Mouse (Mus musculus) G1E (cell line): Measurements from ENCODE around the gene Lat2. TPM values are rescaled to one million over a fixed set of nuclear protein-coding genes. Genes with fewer than 3 reads are reported as not detected.

Source experiments
- ATAC-seq: 2 replicates; pipeline ENCODE4 v1.8.0; 2016; ENCODE audit warnings: mild to moderate bottlenecking; ENCODE audit not compliant: insufficient number of reproducible peaks, poor library complexity, low FRiP score, severe bottlenecking; ENCODE audit errors: extremely low read depth
- DNase-seq: peaks from one replicate; pipeline ENCODE4 v3.0.0; 2012; ENCODE audit warnings: low spot score
- H3K27me3 ChIP-seq: 2 replicates; pipeline ENCODE4 v1.6.1; 2012; ENCODE audit warnings: mild to moderate bottlenecking, low read length, inconsistent platforms; ENCODE audit not compliant: insufficient read depth
- H3K36me3 ChIP-seq: replicated peaks from 2 replicates; pipeline ENCODE3; 2012; ENCODE audit warnings: mild to moderate bottlenecking, inconsistent platforms
- H3K4me1 ChIP-seq: 2 replicates; pipeline ENCODE4 v1.6.1; 2012; ENCODE audit warnings: low read depth, low read length, inconsistent platforms, mixed read lengths; ENCODE audit not compliant: insufficient read depth
- H3K4me3 ChIP-seq: 2 replicates; pipeline ENCODE4 v1.5.1; 2012; ENCODE audit warnings: low read depth, mild to moderate bottlenecking, inconsistent platforms, low read length, moderate library complexity, mixed read lengths
- H3K9me3 ChIP-seq: replicated peaks from 2 replicates; pipeline ENCODE4 v1.6.1; 2012; ENCODE audit warnings: inconsistent platforms
- CTCF ChIP-seq: IDR thresholded peaks from 2 replicates; pipeline ENCODE4 v1.5.1; 2012; ENCODE audit warnings: low read depth, low read length, inconsistent platforms, mixed read lengths
- GATA1 ChIP-seq: IDR thresholded peaks from 2 replicates; pipeline ENCODE4 v1.6.1; 2012; ENCODE audit warnings: borderline replicate concordance, low read length, inconsistent platforms, mixed read lengths
- GATA2 ChIP-seq: IDR thresholded peaks from 2 replicates; pipeline ENCODE4 v1.6.1; 2012; ENCODE audit warnings: low read depth, low read length, inconsistent platforms, borderline replicate concordance
- POLR2AphosphoS5 ChIP-seq: IDR thresholded peaks from 2 replicates; pipeline ENCODE4 v1.6.1; 2012; ENCODE audit warnings: low read depth, low read length, inconsistent platforms; ENCODE audit not compliant: insufficient replicate concordance
- TAL1 ChIP-seq: conservative IDR thresholded peaks from 2 replicates; pipeline ENCODE4 v1.6.1; 2012; ENCODE audit warnings: low read depth, low read length, inconsistent platforms, mixed read lengths
- polyA plus RNA-seq: library from polyadenylated mRNA; stranded (reverse); fragments of >175 nt; gene quantifications from 2 replicates; pipeline ENCODE4 v1.2.3, GENCODE M21; 2012
- total RNA-seq, 2 experiments: library from RNA; stranded (forward) in 1 of 2; stranded (reverse) in 1 of 2; fragments of 200-1000 nt in 1 of 2; fragments of >200 nt in 1 of 2; fragmentation: Nextera tagmentation in 1 of 2; gene quantifications; 2 replicates each; pipeline ENCODE4 v1.2.3; 2014 to 2017

Lat2 gene
- total and polyA plus RNA-seq, 3 experiments = 0.28 to 12.8 TPM; not detected in 1

DNA sequence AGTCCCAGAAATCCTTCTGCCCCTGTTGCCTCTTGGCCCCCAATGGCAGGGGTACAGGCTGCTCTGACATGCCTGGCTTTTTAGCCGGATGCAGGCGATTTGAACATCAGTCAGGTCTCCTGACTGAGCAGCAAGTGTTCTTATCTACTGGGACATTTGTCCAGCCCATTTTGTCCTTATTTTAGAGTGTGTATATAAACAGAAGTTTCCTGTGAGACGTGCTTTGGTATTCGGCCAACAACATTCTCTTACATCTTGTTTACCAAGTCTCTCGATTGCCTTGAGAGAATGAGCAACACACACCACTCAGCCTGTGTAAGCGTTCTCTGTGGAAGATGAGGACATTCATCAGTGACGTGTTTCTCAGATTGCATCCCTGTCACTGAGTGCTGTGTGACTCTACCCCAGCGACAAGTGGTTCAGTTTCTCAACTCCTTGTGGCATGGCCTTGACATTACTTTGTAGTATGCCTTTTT lies 29.9 kb upstream of the Lat2 start:
- H3K27me3 ChIP-seq = peaks cover 17% of the 10 kb centered on the region
- H3K9me3 ChIP-seq = no peaks in the 10 kb centered on the region
- ATAC-seq (no peak), DNase-seq (no peak)
- peaks cover 5% of the 10 kb centered on the region for H3K4me1 ChIP-seq
- no peak overlapping the region for H3K4me3 ChIP-seq
- no peak for TF ChIP-seq GATA1
- no peak for TF ChIP-seq TAL1
- TF ChIP-seq GATA2 = no peak
- no peak for TF ChIP-seq POLR2AphosphoS5
- TF ChIP-seq CTCF = no peak
- H3K36me3 ChIP-seq = no peaks in the 10 kb centered on the region

DNA sequence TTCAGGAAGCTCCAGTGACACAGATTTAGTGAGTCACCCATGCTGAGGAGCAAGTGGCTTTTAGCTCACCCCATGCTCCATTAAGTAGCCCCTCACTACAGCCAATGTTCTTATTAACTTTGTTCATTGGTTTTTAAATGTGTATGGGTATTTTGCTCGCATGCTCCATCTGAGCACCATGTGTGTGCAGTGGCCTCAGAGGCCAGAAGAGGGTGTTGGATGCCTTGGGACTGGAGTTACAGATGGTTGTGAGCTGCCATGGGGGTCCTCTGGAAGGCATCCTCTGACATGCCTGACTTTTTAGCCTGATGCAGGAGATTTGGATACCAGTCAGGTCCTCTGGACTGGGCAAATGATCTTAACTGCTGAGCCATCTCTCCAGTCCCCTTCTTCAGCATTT lies 29.3 kb upstream of the Lat2 start:
- H3K9me3 ChIP-seq = no peaks in the 10 kb centered on the region
- peaks cover 8% of the 10 kb centered on the region for H3K4me1 ChIP-seq
- no peak for ATAC-seq
- TF ChIP-seq POLR2AphosphoS5 (no peak), CTCF (no peak), GATA1 (no peak), TAL1 (no peak), GATA2 (no peak)
- DNase-seq = no peak
- H3K27me3 ChIP-seq = peaks cover 17% of the 10 kb centered on the region
- H3K4me3 ChIP-seq = no peak overlapping the region
- no peaks in the 10 kb centered on the region for H3K36me3 ChIP-seq

DNA sequence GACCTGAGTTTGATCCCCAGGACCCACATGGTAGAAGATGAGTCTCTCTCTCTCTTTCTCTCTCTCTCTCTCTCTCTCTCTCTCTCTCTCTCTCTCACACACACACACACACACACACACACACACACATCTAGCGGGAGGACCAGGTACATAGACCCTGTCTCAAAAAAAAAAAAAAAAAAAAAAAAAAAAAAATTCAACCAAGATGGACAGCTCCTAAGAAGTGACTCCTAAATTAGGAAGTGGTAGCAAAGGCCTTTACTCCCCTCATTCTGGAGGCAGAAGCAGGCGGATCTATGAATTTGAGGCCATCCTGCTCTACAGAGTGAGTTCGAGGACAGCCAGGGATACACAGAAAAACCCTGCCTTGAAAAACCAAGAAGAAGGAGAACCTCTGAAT lies 25.5 kb upstream of the Lat2 start:
- Histone ChIP-seq H3K36me3 (peaks cover 19% of the 10 kb centered on the region), H3K4me3 (no peak overlapping the region), H3K4me1 (peaks cover 24% of the 10 kb centered on the region), H3K27me3 (peaks cover 6% of the 10 kb centered on the region), H3K9me3 (no peaks in the 10 kb centered on the region)
- TF ChIP-seq TAL1 (no peak), POLR2AphosphoS5 (no peak), CTCF (no peak), GATA1 (no peak), GATA2 (no peak)
- ATAC-seq (no peak), DNase-seq (no peak)

DNA sequence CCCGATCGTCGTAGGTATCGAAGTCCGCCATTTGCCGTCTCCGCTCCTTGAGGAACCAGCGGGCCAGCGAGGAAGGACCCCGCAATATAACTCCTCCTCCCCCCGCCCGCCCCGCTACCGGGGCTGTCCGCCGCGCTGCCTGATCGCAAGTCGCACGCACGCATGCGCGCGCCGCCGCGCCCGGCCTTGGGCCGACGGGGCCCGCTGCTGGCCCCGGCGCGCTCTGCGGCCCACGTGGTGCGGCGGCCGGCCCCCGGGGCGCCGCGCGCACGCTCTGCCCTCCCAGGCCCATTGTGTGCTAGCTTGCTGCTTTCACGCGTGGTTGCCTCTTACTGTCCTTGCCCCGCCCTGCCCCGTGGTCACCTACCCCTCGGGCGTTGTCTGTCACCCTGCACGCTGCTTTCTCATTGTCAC lies 24.5 kb upstream of the Lat2 start, which contains the start of gene Eif4h:
Gene Eif4h (minus strand): TSS at position 222 of the 414 bp plus-strand sequence.
- Histone ChIP-seq H3K36me3 (peaks cover 30% of the 10 kb centered on the region), H3K27me3 (peaks cover 2% of the 10 kb centered on the region; the same call in 1 of the 2 replicates), H3K9me3 (no peaks in the 10 kb centered on the region), H3K4me1 (peaks cover 30% of the 10 kb centered on the region), H3K4me3 (peak within 1 kb of the TSS; percentile 93)
- DNase-seq = peak; percentile 95
- TF ChIP-seq TAL1 = no peak
- no peak for TF ChIP-seq GATA1
- TF ChIP-seq POLR2AphosphoS5 = no peak
- no peak for TF ChIP-seq CTCF
- TF ChIP-seq GATA2 = no peak
- peak; percentile 88 for ATAC-seq

DNA sequence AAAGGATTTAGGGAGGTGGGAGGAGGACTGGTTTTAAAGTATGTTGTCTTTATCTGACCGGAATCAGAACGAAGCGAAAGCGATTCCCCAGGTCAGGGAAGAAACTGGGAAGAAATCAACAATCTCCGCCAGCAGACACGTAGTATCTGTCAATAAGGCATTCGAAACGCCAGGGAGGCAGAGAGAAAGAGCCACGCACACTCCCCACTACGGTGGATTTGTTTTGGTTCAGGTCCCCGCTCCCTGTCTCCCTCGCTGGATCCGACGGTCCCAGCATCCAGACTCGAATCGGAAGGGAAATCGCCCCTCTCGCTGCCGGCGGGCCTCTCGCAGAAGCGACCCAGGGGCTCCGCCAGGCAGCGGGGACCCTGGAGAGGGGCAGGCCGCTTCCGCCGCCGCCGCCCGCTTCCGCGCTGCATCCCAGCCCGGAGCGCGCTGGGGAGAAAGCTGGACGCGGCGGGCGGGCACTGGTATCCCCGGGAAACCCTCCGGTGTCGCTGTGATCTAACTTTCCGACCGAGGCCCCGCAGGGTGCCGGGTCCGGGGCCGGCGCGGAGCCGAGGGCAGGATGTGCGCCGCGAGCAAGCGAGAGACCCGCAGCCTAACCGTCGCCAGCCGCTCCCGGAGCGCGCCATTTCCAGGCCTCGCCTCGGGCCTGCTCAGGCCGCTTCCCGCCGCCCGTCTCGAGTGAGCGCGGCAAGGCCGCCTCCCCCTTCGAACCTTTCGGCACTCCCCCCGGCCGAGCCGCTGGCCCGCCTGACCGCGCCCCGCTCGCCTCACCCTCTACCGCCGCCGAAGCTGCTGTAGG lies 23.8 kb upstream of the Lat2 start:
- TF ChIP-seq GATA1 (no peak), POLR2AphosphoS5 (no peak), CTCF (no peak), TAL1 (no peak), GATA2 (no peak)
- Histone ChIP-seq H3K27me3 (no peaks in the 10 kb centered on the region), H3K9me3 (no peaks in the 10 kb centered on the region), H3K4me1 (peaks cover 35% of the 10 kb centered on the region), H3K36me3 (peaks cover 36% of the 10 kb centered on the region), H3K4me3 (peak overlapping the region; percentile 93)
- ATAC-seq (no peak), DNase-seq (peak; percentile 34)

DNA sequence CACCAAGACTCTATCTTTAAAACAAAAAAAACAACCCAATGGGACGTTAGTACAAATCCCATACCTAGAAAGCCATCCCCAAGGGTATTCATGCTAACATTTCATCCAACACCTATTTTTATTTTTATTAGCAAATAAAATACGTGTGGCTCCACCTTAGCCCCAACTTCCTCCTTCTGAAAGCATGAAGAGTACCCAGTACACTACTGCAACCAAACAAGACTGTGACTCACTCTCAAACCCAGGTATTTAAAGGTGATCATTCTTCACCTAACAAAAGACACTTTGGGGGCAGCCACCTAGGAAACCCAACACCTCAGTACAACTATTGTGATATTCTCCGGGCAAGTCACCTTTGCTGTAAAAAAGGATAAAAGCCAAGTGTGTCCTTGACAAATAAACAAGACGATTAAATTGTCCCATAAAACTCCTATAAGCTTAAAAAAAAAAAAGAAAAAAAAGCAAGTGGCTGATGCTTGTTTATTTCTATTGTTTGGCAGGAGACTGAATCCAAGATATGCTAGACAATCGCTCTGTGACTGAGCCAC lies 23.1 kb upstream of the Lat2 start:
- DNase-seq (no peak), ATAC-seq (no peak)
- peak overlapping the region; percentile 93 for H3K4me3 ChIP-seq
- H3K4me1 ChIP-seq = peaks cover 43% of the 10 kb centered on the region
- no peaks in the 10 kb centered on the region for H3K9me3 ChIP-seq
- peaks cover 43% of the 10 kb centered on the region for H3K36me3 ChIP-seq
- TF ChIP-seq CTCF (no peak), GATA2 (no peak), POLR2AphosphoS5 (no peak), TAL1 (no peak), GATA1 (no peak)
- no peaks in the 10 kb centered on the region for H3K27me3 ChIP-seq
